Mouse (Mus musculus): Measurements from ENCODE around the gene Lfng. TPM values are rescaled to one million over a fixed set of nuclear protein-coding genes. Genes with fewer than 3 reads are reported as not detected.

The Lfng gene
- total RNA-seq (2021), result 10 to 100 TPM; 19.3 to 21.1 TPM

DNA sequence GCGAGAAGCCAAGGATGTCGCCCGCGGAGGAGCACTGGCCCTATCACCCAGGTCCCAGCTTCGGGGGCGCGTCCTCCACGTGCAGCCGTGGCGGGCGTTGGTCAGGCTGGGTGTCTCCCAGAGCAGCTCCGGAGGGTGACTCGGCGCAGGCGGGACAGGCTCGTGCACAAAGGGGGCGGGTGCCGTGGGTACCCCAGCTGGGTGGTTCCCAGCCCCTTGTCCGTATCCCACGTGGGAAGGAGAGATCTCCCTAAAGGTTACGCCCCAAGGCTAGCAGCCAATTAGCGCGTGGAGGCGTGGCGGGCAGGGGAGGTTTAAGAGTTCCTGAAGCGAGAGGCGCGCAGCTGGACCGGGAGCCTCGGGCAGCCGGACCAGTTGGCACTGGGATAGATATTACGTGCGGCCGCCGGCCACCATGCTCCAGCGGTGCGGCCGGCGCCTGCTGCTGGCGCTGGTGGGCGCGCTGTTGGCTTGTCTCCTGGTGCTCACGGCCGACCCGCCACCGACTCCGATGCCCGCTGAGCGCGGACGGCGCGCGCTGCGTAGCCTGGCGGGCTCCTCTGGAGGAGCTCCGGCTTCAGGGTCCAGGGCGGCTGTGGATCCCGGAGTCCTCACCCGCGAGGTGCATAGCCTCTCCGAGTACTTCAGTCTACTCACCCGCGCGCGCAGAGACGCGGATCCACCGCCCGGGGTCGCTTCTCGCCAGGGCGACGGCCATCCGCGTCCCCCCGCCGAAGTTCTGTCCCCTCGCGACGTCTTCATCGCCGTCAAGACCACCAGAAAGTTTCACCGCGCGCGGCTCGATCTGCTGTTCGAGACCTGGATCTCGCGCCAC is at the start of gene Lfng:
Lfng (plus strand) TSS at position 320 of the 835 bp plus-strand sequence.
- intact Hi-C loops (cut with DNase I), result no loop called here
- peak; percentile 73 to 80 for DNase-seq (ENCODE audit: low spot score in 2 of 2)

DNA sequence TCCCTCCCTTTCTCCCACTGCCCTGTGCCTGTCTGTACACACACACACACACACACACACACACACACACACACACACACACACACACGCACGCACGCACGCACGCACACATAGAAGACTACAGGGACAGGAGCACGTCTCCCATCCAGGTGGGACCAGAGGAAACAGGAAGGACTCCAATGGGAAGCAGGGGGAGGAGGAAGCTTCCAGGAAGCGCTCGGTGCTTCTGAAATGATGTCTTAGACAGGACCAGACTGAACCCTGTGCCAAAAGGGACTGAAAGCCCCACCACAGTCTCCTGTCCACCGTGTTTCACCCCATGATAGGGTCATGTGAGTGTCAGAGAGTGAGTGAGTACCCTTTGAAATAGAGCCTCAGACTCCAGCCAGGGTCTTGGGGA is 44.5 kb upstream of the Lfng start:
- no peak for DNase-seq (ENCODE audit: low spot score in 2 of 2)
- intact Hi-C loops (cut with DNase I), result no loop called here

DNA sequence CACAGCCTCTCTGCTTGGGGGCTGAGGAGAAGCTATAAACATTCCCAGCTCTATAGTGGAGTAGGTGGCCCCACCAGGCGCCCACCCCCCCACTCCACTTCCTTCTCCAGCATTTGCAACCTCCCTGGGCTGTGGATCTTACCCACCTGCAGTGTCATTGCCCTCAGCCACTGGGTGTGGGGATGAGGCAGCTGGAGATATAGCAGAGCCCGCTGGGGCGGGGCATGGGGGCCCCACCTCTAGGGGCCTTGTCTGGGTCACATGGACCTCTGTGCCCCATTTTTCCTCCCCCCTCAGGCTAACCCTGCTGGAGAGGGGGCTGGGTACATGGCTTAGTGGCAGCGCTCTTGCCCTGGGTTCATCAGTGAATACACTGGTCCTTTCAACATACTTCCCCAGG is 42.2 kb upstream of the Lfng start, which contains the start of gene Grifin:
Grifin (minus strand) TSS at position 176 of the 400 bp plus-strand sequence.
- intact Hi-C loops (cut with DNase I), result no loop called here
- no peak for DNase-seq (ENCODE audit: low spot score in 2 of 2)

DNA sequence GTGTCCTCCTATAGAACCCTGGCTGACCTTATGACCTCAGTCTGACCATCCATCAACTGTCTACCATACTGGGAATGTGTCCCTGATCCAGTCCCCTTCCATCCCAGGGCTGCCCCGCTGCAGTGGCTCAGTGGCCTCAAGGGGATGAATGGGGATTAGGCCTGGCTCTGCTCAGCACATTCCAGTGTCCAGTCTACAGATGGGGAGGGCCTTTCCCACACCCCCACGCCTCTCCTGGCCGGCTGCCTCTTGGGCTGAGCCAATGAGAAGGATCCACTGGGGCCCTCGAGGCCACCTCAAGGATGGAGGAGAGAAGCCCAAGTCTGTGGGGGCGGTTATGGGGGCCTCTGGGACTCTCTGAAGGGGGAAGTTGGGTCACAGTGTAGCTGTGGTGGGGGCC is 41.7 kb upstream of the Lfng start:
- peak; percentile 14 to 24 for DNase-seq (ENCODE audit: low spot score in 2 of 2)

DNA sequence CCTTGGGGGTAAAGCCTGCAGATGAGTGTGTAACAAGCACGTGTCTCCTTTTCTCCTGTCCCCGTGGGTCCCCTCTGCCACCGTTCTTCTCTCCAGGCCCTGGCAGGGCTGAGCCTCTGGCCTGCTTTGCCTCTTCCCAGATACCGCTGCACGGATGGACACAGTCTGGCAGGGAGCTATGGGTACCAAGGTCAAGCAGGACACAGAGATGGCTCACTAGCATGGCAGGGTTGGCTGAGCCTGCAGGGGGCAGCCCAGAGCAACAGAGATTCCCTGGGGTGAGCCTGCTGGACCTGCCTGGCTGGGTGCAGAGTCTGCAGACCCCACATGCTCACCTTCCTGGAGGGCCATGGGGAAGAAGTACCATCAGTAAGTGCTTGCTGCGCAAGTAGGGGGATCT is 41.3 kb upstream of the Lfng start:
- intact Hi-C loops (cut with DNase I), result no loop called here
- DNase-seq (ENCODE audit: low spot score in 2 of 2), result peak; percentile 30 to 45

More for the DNA sequence above, 41.7 kb upstream of the Lfng start:
- intact Hi-C loops (cut with DNase I), result no loop called here

DNA sequence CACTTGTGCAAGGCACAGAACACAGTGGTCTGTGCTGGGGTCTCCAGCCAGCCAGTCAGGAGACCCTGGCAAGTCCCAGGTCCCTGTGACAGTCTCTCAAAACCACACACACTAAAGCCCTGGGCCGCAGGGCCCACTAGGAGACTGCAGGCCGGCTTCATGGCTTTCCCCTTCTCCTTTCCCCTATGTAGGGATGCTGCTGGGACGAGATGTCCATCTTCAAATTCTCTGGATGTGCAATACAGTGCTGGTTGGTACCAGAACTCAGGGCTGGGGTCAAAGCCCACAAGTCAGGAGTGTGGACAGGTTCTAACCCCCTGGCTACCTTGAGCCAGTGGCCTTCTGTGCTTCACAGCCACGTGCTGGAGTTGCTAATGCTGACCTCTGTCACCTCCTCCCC is 40.8 kb upstream of the Lfng start:
- no peak for DNase-seq (ENCODE audit: low spot score in 2 of 2)
- intact Hi-C loops (cut with DNase I), result no loop called here

DNA sequence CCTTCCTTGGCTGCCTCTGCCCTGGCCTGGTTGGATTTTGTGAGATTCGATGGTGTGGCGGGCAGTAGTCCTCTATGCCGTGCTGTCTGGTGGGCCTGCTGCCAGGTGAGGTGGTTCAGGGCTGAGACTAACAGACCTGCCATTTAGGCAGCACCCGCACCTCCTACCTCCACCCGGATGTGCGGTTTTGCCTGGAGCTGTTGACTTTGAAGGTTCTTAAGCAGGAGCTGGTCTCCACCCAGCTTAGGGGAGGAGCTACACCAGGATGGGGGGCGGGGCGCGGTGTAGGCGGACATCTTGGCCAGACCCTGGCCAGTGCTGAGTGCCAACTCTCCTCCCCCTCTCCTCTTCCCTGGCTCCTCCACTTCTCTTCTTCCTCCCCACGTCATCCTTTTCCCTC is 39.8 kb upstream of the Lfng start:
- DNase-seq (ENCODE audit: low spot score in 2 of 2), result peak in 1 of 2 experiments; percentile 42
- intact Hi-C loops (cut with DNase I), result no loop called here

DNA sequence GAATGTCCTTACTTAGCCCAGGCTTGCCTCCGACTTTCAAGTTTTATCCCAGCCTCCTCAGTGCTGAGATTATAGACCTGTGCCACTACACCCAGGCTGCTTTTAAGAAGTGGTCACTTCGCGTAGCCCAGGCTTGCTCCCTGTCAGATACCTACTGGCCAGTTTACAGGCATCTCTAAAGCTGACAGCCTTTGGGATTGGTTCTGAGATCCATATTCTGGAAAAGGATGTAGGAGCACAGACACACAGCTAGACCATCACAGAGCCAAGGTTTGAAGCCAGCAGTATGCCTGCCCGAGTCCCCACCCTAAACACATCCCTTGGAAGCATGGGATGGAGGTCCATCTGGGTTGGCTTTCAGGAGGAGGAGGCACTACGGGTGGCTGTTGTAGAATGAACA is 39.4 kb upstream of the Lfng start:
- intact Hi-C loops (cut with DNase I), result loop anchor here (1.0 kb wide), 1 partner anchor 52 kb away; no protein-coding TSS in a partner anchor
- no peak for DNase-seq (ENCODE audit: low spot score in 2 of 2)

DNA sequence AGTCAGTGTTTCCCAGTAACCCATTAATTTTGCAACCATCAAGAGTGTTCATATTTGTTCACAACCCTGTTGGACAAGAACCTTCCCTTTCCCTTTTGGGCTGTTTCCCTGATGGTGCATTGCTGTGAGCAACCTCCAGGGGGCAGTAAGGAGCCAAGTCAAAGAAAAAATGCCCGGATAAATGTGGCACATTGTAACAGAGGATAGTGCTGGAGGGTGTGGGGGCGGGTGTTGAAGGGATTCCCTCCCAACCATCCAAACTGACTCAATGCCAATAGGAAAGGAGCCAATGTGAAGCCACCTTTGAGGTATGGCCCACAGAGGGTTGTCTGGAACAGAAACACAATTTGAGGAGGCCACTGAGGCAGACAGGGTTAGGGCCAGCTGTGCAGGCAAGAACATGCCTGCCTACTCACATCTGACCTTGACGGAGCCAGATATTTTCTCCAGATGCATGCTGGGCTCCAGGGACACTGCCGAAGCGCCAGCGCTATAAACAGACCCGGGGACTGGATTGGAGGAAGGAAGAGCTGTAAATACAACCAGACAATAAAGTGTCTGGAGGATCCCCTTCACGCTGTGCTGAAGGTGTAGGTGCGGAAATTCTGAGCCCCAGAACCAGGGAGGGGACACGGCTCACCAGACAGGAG is 38.7 kb upstream of the Lfng start:
- intact Hi-C loops (cut with DNase I), result loop anchor here (1.0 kb wide), 1 partner anchor 51 kb away; no protein-coding TSS in a partner anchor

DNA sequence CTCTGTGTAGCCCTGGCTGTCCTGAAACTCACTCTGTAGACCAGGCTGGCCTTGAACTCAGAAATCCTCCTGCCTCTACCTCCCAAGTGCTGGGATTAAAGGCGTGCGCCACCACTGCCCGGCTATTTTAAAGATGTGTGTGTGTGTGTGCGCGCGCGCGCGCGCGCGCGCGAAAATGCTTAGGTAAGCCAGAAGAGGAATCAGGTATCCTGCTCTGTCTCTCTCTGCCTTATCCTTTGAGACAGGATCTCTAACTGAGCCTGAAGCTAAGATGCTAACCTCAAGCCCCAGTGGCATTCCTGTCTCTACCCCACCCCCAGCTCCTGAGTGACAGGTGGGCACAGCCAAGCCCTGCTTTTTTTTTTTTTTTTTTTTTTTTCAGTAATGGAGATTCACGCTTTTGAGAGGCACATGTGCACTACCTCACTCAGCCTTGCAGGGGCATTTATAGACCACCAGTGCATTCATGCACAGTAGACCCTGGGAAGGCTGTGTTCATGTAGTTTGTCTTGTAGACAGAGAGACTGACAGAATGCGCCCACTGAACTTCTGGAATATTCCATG is 38.0 kb upstream of the Lfng start:
- DNase-seq (ENCODE audit: low spot score in 2 of 2), result no peak
- intact Hi-C loops (cut with DNase I), result no loop called here

More for the DNA sequence above, 38.7 kb upstream of the Lfng start:
- peak; percentile 42 to 50 for DNase-seq (ENCODE audit: low spot score in 2 of 2)

DNA sequence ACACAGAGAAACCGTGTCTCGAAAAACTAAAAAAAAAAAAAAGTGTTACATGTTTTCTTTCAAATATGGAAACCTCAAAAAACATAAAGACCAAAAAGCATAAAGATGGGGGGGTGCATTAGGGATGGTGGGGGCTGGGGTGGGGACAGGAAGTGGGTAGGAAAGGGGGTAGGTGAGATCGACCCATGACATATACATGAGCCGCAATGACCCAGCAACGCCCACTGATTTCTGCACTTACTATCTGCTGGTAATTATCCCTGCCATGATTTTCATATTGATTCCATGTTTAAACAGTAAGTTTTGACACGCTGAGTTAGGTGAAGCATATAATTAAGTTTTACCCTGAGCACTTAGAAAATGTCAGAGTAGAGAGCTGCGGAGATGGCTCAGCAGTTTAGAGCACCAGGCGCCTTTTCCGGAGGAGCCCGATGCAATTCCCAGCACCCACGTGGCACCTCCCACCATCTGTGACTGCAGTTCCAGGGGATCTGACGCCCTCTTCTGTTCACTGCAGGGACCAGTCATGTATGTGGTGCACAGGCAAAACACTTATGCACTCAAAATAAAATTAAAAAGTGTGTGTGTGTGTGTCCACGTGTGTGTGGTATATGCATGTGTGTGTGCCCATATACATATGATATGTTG is 36.8 kb upstream of the Lfng start:
- peak in 1 of 2 experiments; percentile 17 for DNase-seq (ENCODE audit: low spot score in 2 of 2)
- intact Hi-C loops (cut with DNase I), result no loop called here

DNA sequence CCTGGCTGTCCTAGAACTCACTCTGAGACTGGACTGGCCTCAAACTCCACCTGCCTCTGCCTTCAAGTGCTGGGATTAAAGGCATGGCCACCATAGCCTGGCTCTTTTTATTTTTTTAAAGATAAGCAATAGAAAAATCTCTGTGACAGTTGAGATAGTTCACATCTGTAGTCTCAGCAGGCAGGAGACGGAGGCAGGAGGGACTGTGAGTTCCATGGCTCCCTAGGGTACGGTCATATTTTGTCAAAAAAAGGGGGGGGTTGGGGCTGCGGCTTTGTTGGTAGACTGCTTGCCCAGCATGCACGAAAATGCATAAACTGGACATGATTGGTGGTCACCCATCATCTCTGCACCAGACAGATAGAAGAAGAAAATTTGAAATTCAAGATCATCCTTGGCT is 35.9 kb upstream of the Lfng start:
- intact Hi-C loops (cut with DNase I), result no loop called here
- DNase-seq (ENCODE audit: low spot score in 2 of 2), result no peak

DNA sequence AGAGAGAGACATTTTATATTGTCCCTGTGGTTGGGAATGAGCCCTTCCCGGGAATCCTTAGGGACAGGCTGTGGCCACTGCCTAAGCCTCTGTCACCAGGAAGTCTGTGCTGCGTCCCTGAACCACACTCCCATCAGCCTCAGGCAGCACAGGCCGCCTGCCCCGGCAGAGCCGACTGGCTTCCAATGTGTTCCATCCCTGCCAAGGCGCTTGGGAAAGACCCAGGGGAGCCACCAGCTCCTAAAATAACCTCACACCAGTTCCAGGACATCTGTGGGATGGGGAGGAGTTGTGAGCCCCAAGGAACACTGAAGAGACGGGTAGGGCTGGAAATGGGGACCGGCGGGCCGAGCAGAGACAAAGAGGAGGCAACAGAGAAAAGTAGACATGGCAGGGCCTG is 35.4 kb upstream of the Lfng start:
- DNase-seq (ENCODE audit: low spot score in 2 of 2), result peak; percentile 8 to 36
- intact Hi-C loops (cut with DNase I), result no loop called here

DNA sequence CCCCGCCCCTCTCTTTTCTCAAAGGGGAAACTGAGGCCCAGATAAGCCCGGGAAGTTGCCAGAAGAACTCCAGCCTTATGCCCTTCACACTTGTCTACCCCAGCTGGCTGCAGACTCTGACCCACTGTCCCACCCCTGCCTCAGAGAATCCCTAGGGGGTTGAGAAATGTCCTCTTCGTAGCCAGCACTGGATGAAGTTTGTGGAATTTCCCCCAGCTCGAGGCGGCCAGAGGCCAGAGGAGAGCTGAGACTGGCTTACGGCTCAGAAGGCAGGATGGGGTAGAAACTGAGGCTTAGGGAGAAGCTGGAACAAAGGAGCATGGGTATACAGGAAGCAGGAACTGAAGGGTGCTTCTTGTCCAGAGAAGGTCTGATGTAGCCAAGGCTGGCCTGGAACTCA is 34.5 kb upstream of the Lfng start:
- intact Hi-C loops (cut with DNase I), result no loop called here

DNA sequence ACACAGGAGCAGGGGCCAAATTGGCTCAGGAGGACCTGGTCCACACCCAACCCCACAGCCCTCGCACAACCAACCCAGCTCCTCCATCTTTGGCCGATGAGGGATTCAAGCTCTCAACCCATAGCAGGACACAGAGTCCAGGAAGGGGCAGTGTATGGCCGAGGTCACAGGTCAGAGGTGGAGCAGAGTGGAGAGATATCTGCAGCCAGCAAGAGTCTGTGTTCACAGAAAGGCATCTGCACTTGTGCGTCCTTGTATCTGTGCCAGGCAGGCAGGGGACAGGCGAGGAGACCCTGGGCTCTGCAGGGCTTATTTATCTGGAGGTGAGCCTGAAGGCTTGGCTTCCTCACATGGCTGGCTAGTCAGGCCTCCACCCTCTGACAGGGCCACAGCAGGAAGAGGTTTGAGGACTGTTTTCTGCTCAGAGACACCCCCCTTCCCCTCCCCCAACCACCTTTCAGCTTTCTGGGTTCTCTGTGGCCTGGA is 31.7 kb upstream of the Lfng start:
- intact Hi-C loops (cut with DNase I), result no loop called here
- no peak for DNase-seq (ENCODE audit: low spot score in 2 of 2)

More for the DNA sequence above, 34.5 kb upstream of the Lfng start:
- DNase-seq (ENCODE audit: low spot score in 2 of 2), result no peak

DNA sequence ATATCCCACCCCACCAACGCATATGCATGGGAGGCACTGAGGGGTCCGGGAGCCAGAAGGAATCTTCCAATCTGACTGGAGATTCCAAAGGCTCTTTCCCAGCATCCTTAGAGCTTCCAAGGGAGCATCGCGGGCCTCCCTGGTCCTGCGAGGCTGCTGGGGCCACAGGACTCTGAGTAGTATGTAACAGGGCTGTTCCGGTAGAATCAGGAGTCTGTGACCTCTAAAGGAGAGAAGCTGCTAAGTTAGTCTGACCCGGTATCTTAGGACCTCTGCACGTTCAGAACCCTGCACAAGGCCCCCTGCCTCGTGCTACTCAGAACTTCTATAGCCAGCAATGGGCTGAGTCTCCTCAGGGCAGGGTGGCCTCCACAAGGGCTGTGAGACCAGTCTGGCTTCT is 27.9 kb upstream of the Lfng start:
- DNase-seq (ENCODE audit: low spot score in 2 of 2), result no peak
- intact Hi-C loops (cut with DNase I), result no loop called here

DNA sequence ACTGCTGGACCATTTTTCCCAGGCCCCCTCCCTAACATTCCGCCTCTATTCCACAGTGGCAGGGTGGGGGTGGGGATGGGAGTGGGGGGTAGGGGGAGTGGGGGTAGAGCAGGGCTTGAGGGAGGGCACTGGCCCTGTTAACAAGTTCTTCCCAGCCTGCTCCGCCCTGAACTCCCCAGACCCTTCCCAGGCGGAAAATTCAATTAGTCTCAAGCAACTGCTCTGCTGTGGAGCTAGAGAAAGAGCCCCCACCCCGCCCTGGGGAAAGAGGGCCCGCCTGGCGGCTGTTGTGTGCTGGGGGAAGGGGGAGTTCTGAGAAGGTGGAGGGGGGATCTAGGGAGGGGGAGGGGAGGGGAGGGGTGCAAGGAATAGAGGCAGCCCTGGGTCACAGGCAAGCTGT is 27.3 kb upstream of the Lfng start:
- intact Hi-C loops (cut with DNase I), result no loop called here
- DNase-seq (ENCODE audit: low spot score in 2 of 2), result no peak

DNA sequence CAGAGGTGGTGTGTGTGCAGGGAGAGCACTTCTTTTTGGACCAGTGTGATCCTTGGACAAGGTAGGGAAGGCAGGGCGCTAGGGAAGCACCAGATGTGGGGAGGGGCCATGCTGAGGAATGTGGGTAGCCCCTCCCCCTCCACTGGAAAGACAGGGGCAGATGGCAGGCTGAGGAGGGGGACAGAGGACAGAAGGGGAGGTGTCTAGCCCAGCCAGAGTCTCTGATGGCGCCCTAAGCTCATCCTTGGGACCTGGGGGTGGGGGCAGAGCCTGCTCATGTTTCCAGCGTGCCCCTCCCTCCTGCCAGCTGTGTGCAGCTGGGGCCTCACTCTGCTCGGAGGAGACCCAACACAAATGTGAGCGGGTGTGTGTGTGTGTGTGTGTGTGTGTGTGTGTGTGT is 25.6 kb upstream of the Lfng start:
- no peak for DNase-seq (ENCODE audit: low spot score in 2 of 2)
- intact Hi-C loops (cut with DNase I), result no loop called here

DNA sequence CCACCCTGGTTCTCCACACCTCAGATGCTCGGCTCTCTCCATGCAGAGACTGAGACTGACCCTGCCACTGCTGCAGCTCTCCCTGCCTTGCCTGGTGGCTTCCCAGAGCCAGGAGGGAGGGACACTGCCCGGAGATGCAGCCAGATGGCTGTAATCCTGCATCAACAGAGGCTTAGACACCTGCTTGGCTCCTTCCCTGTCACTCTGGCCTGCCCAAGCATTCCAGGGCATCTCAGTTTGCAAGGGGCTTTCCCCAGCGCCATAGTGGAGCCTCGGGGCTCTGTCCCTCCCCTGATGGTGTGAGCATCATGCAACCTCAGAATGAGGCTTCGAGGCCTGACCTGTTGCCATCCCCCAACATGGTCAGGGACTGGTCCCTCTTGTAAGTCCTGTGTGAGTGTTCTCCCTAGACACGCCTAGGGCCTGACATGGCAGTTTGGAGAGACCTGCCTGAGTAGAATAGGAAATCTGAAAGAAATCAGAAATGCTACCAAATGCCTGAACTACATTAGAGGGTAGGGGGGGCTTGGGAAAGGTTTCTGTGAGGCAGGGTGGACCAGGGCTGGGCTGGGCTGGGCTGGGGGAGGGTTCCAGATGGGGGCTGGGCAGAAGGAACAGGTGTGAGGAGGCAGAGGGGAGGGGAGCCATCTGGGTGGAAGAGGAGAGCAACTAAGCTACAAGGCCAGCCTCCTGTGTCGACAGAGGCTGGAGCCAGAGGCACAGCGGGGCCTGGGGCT is 24.0 kb upstream of the Lfng start:
- intact Hi-C loops (cut with DNase I), result no loop called here
- no peak for DNase-seq (ENCODE audit: low spot score in 2 of 2)

Measured in left cerebral cortex, postnatal 25 days (tissue).